Mouse (Mus musculus) mouse trophoblast stem cell (cell line): ENCODE results near the gene Trim27.

Source experiments
- in situ Hi-C, 2 experiments: fragments of 300-500 bp; cut with MseI, MboI; formaldehyde crosslinking; loops; 2 replicates in 1 of 2; 3 replicates in 1 of 2; pipeline ENCODE4 v1.15.1; 2025

The Trim27 gene

GRCm38 (mm10) chr13:21215275-21215983 lies 36.2 kb downstream of the Trim27 start:
- in situ Hi-C loops, result no loop called here

- in situ Hi-C loops, result no loop called here
Observed at GRCm38 (mm10) chr13:21216781-21217180, 37.5 kb downstream of the Trim27 start.

DNA sequence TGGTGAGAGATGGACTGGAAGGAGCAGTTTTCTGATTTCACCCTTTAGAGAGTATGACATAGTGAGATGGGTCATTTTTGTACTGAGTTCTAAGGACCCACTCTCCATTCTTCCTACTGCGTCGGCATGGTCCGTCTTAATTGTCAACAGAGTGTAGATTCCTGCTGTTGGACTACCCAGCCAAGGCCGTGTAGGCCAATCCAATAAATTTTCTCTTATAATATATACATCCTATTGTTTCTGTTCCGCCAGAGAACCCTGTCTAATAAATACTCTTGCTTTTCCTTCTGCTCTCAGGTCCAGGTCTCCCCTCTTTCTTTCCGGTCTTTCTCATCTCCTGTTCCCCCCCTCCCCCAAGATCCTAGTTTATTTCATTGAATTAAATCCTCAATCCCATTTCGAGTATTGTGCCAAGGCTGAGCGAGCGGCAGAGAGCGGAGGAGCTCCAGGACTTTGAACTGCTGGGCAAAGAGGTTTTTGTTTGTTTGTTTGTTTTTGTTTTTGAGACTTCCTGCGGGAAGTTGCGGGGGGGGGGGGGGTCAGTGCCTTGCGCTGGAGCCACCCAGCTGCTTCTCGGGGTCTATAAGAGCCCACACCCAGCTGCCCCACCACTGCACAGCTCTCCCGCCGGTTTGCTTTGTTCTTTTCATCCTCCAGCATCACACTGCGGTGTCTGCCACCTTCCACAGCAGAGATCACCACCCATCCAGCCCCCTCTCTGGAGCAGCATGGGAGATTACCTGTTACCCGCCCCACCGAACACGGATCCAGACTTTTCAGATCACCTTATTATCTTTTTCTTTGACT lies 42.6 kb downstream of the Trim27 start:
- in situ Hi-C loops, result no loop called here

DNA sequence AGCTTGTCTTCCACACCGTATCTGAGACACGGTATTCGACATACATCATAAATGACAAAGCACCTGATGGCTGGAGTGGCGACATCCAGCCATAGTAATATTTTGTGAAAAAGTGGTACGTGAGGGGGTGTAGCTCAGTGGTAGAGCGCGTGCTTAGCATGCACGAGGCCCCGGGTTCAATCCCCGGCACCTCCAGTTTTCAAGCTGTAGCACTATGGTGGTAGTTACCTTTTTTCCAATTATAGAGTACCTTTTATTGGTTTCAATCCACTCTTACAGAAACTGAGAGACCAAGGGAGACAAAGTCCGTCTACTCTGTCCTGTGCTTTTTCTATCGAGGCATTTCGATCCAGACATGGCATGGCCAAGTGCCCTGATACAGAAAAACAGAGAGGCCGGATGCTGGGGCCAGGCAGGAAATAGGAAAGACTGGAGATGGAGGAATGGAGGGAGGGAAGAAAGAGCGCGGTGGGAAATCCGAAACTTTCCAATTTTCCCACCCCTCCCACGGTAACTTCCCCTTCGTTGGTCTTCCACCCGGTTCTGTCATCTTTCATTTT lies 43.3 kb downstream of the Trim27 start:
- in situ Hi-C loops, result no loop called here

DNA sequence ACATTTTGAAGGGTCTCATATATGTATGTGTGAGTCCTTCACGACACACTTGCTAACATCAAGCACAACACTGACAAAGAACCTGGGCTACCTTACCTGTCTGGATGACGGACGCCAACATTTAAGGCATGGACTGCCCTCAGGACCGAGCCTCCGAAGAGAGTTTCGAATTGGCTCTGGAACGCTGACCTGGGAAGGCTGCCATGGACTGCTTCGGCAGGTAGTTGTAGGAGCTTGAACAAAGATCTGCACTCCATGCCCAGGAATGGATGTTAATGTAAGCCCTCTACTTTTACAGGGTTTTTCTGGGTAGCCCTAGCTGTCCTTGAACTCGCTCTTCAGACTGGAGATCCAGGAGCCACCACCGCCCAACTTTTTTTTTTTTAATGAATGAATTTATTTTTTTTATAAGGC lies 44.0 kb downstream of the Trim27 start:
- in situ Hi-C loops, result no loop called here

GRCm38 (mm10) chr13:21224376-21224775 lies 45.1 kb downstream of the Trim27 start:
- in situ Hi-C loops, result no loop called here

- in situ Hi-C loops, result no loop called here
Observed at GRCm38 (mm10) chr13:21225206-21225605, 46.0 kb downstream of the Trim27 start.

- in situ Hi-C loops, result no loop called here
Observed at GRCm38 (mm10) chr13:21226031-21226430, 46.8 kb downstream of the Trim27 start.

GRCm38 (mm10) chr13:21233732-21234705 lies 54.8 kb downstream of the Trim27 start:
- in situ Hi-C loops, result loop anchor here in 1 of 2 experiments (10.0 kb wide), 1 partner anchor 91 kb away; no protein-coding TSS in a partner anchor

- in situ Hi-C loops, result loop anchor here in 1 of 2 experiments (10.0 kb wide), 1 partner anchor 88 kb away; no protein-coding TSS in a partner anchor
Observed at GRCm38 (mm10) chr13:21236714-21237113, 57.5 kb downstream of the Trim27 start.

DNA sequence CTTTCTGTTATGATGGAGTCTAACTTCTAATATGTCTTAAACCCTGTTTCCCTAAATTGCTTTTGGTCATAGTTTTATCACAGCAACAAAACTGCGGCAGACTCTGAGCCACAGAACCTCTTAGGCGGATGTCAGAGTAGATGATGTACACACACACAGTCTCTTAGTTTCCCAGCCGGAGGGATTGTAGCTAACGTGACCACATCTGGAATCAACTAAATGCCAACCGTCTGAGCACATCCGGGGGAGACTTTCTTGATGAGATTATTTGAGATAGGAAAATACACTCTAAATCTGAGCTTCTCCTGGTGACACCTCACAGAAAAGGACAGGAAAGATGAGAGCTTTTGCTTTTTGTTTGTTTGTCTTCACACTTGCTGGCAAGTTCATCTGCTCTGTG lies 57.9 kb downstream of the Trim27 start:
- in situ Hi-C loops, result loop anchor here in 1 of 2 experiments (10.0 kb wide), 1 partner anchor 88 kb away; no protein-coding TSS in a partner anchor

DNA sequence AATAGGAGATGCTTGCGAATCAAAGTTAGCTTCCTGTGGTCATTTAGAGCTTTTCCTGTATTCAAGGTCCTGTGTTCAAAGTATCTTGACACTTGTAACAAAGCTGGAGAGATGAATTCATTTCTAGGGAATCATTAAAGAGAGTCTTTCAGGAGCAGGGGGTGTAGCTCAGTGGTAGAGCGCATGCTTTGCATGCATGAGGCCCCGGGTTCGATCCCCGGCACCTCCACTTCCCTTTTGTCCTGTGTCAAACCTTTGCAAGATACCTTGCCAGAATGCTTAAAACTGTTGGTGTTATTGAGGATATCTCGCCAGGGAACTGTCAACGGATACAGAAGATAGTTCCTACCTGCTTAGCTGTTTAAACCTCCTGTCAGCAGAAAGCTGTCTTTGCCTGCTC lies 61.5 kb downstream of the Trim27 start:
- in situ Hi-C loops, result no loop called here

DNA sequence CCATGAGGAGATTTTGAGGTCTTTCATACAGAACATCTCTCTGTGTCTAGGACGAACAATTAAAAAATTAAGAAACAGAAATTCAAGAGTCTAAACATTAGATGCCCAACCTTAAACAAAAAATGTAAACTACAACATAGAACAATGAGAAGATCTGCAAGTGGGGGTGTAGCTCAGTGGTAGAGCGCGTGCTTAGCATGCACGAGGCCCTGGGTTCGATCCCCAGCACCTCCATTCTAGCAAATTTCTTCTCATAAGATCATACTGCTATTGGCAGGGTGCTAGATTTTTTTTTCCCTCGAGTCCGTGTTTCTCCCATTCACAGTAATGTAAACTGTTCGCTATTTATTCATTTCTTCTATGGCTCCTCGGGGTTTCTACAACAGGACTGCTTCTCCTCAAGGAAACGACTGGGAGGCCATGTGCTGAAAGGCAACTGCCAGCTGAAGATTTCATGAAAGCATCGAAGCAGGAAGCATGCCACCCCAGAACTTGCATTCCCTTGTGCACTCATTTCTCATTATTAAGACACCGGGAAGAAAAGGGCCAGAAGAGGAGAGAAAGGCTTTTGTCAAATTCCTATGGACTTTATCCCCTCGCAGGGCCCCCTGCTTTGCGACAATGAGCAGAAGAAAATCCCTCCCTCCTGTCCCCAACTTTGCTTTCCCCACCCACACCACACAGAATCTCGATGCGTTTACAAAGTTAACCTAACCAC lies 63.3 kb downstream of the Trim27 start:
- in situ Hi-C loops, result no loop called here

DNA sequence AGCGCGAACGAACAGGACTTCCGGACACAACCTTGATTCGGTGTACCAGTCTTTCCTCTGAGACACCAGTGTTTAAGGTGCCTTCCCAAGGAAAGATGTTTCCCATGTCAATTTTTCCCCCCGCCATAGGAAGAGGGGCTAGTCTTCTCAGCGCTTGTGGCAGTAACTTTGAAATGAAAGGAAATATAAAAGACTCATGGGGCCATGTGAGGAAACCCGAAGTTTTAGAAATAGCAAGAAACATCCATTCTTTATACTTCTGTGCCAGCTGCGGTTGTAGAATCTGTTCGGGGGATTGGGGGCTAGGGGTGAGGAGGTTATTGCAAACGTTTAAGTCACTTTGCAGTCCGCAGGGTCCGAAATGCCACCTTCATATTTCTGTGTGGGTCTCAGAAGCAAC lies 64.0 kb downstream of the Trim27 start:
- in situ Hi-C loops, result no loop called here

- in situ Hi-C loops, result no loop called here
Observed at GRCm38 (mm10) chr13:21244089-21244488, 64.8 kb downstream of the Trim27 start.
